In genomic region chr4:15653650-15654049, GRCm38 (mm10) we compare ENCODE assay signal across 27 mouse cellular contexts.
A peak's percentile ranks its signal among the peaks of the same experiment; 100 is the strongest.
DNase-seq lines count a peak whose midpoint lies in the region; ATAC-seq and TF ChIP-seq lines count a peak whose summit lies in the region.
"Had no signal": no experiment of that assay in that cellular context is flagged by ENCODE, and none has a peak within 500 bp of the region (broad histone marks: within the 10 kb centered on the region; RNA-seq: fewer than 3 reads in every experiment).

No protein-coding gene starts in this region.

- no peak overlapping the region for H3K9ac ChIP-seq in hindbrain, embryonic 16.5 days (ENCODE audit: low read depth, low read length)
- no peak overlapping the region for H3K9ac ChIP-seq in hindbrain, embryonic 13.5 days
- H3K9ac ChIP-seq in midbrain, postnatal 0 days (replicated peaks; ENCODE audit: low read length, poor library complexity, severe bottlenecking), result no peak overlapping the region
- no peak overlapping the region for H3K9ac ChIP-seq in neural tube, embryonic 14.5 days (replicated peaks; ENCODE audit: low read depth, low read length)
- H3K9ac ChIP-seq: embryonic facial prominence, embryonic 13.5 days; forebrain, embryonic 13.5 days; heart, embryonic 12.5 days; heart, embryonic 15.5 days; intestine, embryonic 15.5 days had no signal

- WGBS in hindbrain, embryonic 16.5 days, result 69% methylated on average over 4 of the region's 4 CpGs
- WGBS in hindbrain, embryonic 13.5 days, result 83% methylated on average over 4 of the region's 4 CpGs
- whole genome bisulfite sequencing in midbrain, postnatal 0 days, result 86% methylated on average over 4 of the region's 4 CpGs
- WGBS in midbrain, embryonic 10.5 days, result 89% methylated on average over 4 of the region's 4 CpGs
- WGBS in neural tube, embryonic 14.5 days, result 48% methylated on average over 4 of the region's 4 CpGs

- H3K36me3 ChIP-seq in hindbrain, embryonic 16.5 days (ENCODE audit: control insufficient read depth, insufficient read depth, low read length), result no peaks in the 10 kb centered on the region
- no peaks in the 10 kb centered on the region for H3K36me3 ChIP-seq in hindbrain, embryonic 13.5 days
- no peaks in the 10 kb centered on the region for H3K36me3 ChIP-seq in midbrain, postnatal 0 days (ENCODE audit: insufficient read depth, low read length)
- no peaks in the 10 kb centered on the region for H3K36me3 ChIP-seq in midbrain, embryonic 10.5 days
- H3K36me3 ChIP-seq in neural tube, embryonic 14.5 days (ENCODE audit: control insufficient read depth, insufficient read depth, low read length), result no peaks in the 10 kb centered on the region
- H3K36me3 ChIP-seq: embryonic facial prominence, embryonic 10.5 days; embryonic facial prominence, embryonic 13.5 days; heart, embryonic 12.5 days; heart, embryonic 15.5 days; intestine, embryonic 15.5 days had no signal

- no peaks in the 10 kb centered on the region for H3K4me1 ChIP-seq in hindbrain, embryonic 16.5 days (ENCODE audit: control insufficient read depth, insufficient read depth, low read depth, low read length)
- H3K4me1 ChIP-seq in hindbrain, embryonic 13.5 days (replicated peaks), result no peaks in the 10 kb centered on the region
- no peaks in the 10 kb centered on the region for H3K4me1 ChIP-seq in midbrain, postnatal 0 days (ENCODE audit: insufficient read depth, low read length)
- H3K4me1 ChIP-seq in midbrain, embryonic 10.5 days, result no peaks in the 10 kb centered on the region
- H3K4me1 ChIP-seq in neural tube, embryonic 14.5 days (ENCODE audit: control insufficient read depth, insufficient read depth, low read length), result no peaks in the 10 kb centered on the region
- H3K4me1 ChIP-seq: embryonic facial prominence, embryonic 10.5 days; embryonic facial prominence, embryonic 13.5 days; forebrain, embryonic 13.5 days; heart, embryonic 12.5 days; heart, embryonic 15.5 days; intestine, embryonic 15.5 days had no signal

- ATAC-seq in hindbrain, embryonic 16.5 days, result peak; percentile 70
- no peak for ATAC-seq in hindbrain, embryonic 13.5 days (ENCODE audit: low FRiP score)
- ATAC-seq in midbrain, postnatal 0 days (ENCODE audit: low FRiP score), result no peak
- ATAC-seq in neural tube, embryonic 14.5 days (ENCODE audit: low read depth), result peak; percentile 81
- ATAC-seq: CD4-positive, CD25-positive, alpha-beta regulatory T cell, adult 4 months; forebrain, embryonic 13.5 days; forebrain, embryonic 16.5 days; intestine, embryonic 15.5 days had no signal

- intact Hi-C loops in left cerebral cortex, postnatal 25 days (cut with DNase I), result no loop called here

- no peak overlapping the region for H3K4me3 ChIP-seq in hindbrain, embryonic 16.5 days (ENCODE audit: low read length)
- no peak overlapping the region for H3K4me3 ChIP-seq in hindbrain, embryonic 13.5 days
- no peak overlapping the region for H3K4me3 ChIP-seq in midbrain, postnatal 0 days (ENCODE audit: low read depth, low read length)
- no peak overlapping the region for H3K4me3 ChIP-seq in midbrain, embryonic 10.5 days
- H3K4me3 ChIP-seq in neural tube, embryonic 14.5 days (ENCODE audit: low read depth, low read length), result no peak overlapping the region
- H3K4me3 ChIP-seq: embryonic facial prominence, embryonic 10.5 days; embryonic facial prominence, embryonic 13.5 days; erythroblast, embryonic 14.5 days; forebrain, embryonic 13.5 days; gastrocnemius, adult 2 months; heart, embryonic 12.5 days; heart, embryonic 15.5 days; intestine, embryonic 15.5 days had no signal

- no peak for TF ChIP-seq CTCF in midbrain, postnatal 0 days (IDR thresholded peaks at IDR 0.05)

- no peaks in the 10 kb centered on the region for H3K9me3 ChIP-seq in hindbrain, embryonic 16.5 days (ENCODE audit: control insufficient read depth, low read length)
- H3K9me3 ChIP-seq in hindbrain, embryonic 13.5 days, result no peaks in the 10 kb centered on the region
- no peaks in the 10 kb centered on the region for H3K9me3 ChIP-seq in midbrain, postnatal 0 days (ENCODE audit: low read length)
- H3K9me3 ChIP-seq in midbrain, embryonic 10.5 days (replicated peaks), result no peaks in the 10 kb centered on the region
- H3K9me3 ChIP-seq in neural tube, embryonic 14.5 days (ENCODE audit: control insufficient read depth, low read length), result no peaks in the 10 kb centered on the region
- H3K9me3 ChIP-seq: embryonic facial prominence, embryonic 10.5 days; embryonic facial prominence, embryonic 13.5 days; forebrain, embryonic 13.5 days; heart, embryonic 12.5 days; heart, embryonic 15.5 days; intestine, embryonic 15.5 days had no signal

- H3K27me3 ChIP-seq in hindbrain, embryonic 16.5 days (replicated peaks; ENCODE audit: control insufficient read depth, insufficient read depth, low read length), result no peaks in the 10 kb centered on the region
- H3K27me3 ChIP-seq in hindbrain, embryonic 13.5 days, result no peaks in the 10 kb centered on the region
- no peaks in the 10 kb centered on the region for H3K27me3 ChIP-seq in midbrain, postnatal 0 days (ENCODE audit: insufficient read depth, low read length)
- H3K27me3 ChIP-seq in midbrain, embryonic 10.5 days (ENCODE audit: low read depth, poor library complexity, severe bottlenecking), result no peaks in the 10 kb centered on the region
- H3K27me3 ChIP-seq in neural tube, embryonic 14.5 days (ENCODE audit: control insufficient read depth, insufficient read depth, low read length), result no peaks in the 10 kb centered on the region
- H3K27me3 ChIP-seq: embryonic facial prominence, embryonic 13.5 days; forebrain, embryonic 13.5 days; heart, embryonic 12.5 days; heart, embryonic 15.5 days; intestine, embryonic 15.5 days had no signal

- H3K27ac ChIP-seq in hindbrain, embryonic 16.5 days (ENCODE audit: low read depth, low read length), result no peak overlapping the region
- H3K27ac ChIP-seq in hindbrain, embryonic 13.5 days, result no peak overlapping the region
- H3K27ac ChIP-seq in midbrain, postnatal 0 days (ENCODE audit: low read depth, low read length), result no peak overlapping the region
- H3K27ac ChIP-seq in midbrain, embryonic 10.5 days (replicated peaks), result no peak overlapping the region
- H3K27ac ChIP-seq in neural tube, embryonic 14.5 days (ENCODE audit: low read depth, low read length), result no peak overlapping the region
- H3K27ac ChIP-seq: embryonic facial prominence, embryonic 10.5 days; embryonic facial prominence, embryonic 13.5 days; forebrain, embryonic 13.5 days; gastrocnemius, adult 2 months; heart, embryonic 15.5 days; intestine, embryonic 15.5 days had no signal

- DNase-seq in midbrain, postnatal 0 days (ENCODE audit: low spot score), result peak; percentile 24
- no peak for DNase-seq in midbrain, embryonic 10.5 days (ENCODE audit: low spot score)
- no peak for DNase-seq in left cerebral cortex, postnatal 25 days (ENCODE audit: low spot score in 2 of 2)
- DNase-seq: adrenal gland, adult 2 months; adrenal gland, postnatal 14 days; cerebellum, adult 11-12 months; cerebellum, adult 8-10 months; cerebellum, postnatal 10 days; cerebellum, postnatal 36 days; embryo, embryonic 11 days; gastrocnemius, adult 2 months; gastrocnemius, postnatal 14 days; heart, adult 18-20 months; heart, postnatal 10 days; heart, postnatal 36 days had no signal

- H3K4me2 ChIP-seq in hindbrain, embryonic 16.5 days (ENCODE audit: low read length), result no peak overlapping the region
- no peak overlapping the region for H3K4me2 ChIP-seq in hindbrain, embryonic 13.5 days
- H3K4me2 ChIP-seq in midbrain, postnatal 0 days (ENCODE audit: low read depth, low read length, poor library complexity, severe bottlenecking), result no peak overlapping the region
- H3K4me2 ChIP-seq in neural tube, embryonic 14.5 days (ENCODE audit: low read depth, low read length), result no peak overlapping the region
- H3K4me2 ChIP-seq: embryonic facial prominence, embryonic 13.5 days; forebrain, embryonic 13.5 days; heart, embryonic 12.5 days; heart, embryonic 15.5 days; intestine, embryonic 15.5 days had no signal

Comparison
In these comparisons a context has a peak if more than half of its experiments do, and no peak if none do; other contexts are left out.
1. ATAC-seq: peak in hindbrain, embryonic 16.5 days (single experiment) and neural tube, embryonic 14.5 days (single experiment); none in hindbrain, embryonic 13.5 days (single experiment) and midbrain, postnatal 0 days (single experiment).